Mouse (Mus musculus) hematopoietic multipotent progenitor cell, adult 10-12 weeks (in vitro differentiated cells): ENCODE results near the gene Olfr1200. TPM values are rescaled to one million over a fixed set of nuclear protein-coding genes. Genes with fewer than 3 reads are reported as not detected.

ENCODE experiments used
- polyA plus RNA-seq: library from polyadenylated mRNA; stranded (reverse); fragments of >175 nt; gene quantifications from 2 replicates; pipeline ENCODE4 v1.2.3, GENCODE M21; 2012; ENCODE audit warnings: low replicate concordance

The Olfr1200 gene
- polyA plus RNA-seq, result not detected in 2 replicates

DNA sequence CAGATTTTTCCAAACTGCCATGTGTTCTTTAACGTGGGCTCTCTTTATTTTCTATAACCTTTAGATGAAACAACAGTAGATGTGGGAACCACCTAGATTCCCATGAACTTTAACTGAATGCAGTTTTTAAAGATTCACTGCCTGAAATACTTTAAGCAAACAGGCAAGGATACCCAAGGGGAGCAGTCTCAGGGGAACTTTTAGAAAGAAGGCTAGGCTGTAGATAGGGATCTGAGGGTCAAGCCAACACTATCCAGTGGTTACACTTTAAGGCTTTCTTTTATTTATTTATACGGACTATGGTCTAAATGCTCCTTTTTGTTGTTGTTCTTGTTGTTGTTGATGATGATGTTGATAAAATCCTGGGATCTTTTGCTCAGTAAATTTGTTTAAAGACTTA is at the start of gene Olfr1200:
Gene Olfr1200, minus strand, starts transcription at position 101 of the 400 bp plus-strand sequence.

DNA sequence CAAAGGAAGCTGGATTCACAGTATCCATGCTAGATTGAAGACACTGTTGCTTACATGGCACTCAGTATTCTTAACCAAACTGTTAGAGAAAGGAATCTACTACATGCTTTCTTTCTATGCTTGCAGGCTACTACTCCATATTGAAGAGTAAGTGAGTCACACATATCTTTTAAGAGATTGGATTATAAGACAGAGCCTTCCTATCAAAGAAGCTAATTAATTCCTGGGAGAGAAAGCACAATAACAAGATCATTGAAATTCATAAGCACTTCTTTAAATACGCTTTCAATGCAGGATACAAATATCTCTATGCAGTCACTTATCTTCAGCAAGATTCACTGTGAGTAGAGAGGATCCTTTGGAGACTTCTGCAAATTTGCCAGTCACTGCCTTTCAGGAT is 43.9 kb upstream of the Olfr1200 start, which contains the start of gene Olfr1202:
Gene Olfr1202, plus strand, starts transcription at position 301 of the 400 bp plus-strand sequence.

DNA sequence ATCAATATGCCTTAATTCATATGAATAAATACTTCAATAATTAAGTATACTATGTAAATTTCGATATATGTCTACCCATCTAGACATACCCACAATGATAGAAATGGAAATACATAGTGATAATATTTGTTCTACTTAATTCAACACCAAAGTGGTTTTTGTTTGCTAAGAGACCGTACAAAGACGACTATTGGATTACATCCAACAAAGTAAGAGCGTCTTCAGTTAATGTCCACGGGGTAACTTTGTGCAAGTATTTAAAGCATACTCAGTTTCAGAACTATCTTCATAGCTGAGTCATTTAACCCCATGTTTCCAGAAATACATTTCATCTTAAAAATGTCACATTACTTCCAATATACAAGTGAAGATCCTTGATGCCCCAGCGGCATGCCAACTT is 22.4 kb upstream of the Olfr1200 start, which contains the start of gene Olfr1201:
Gene Olfr1201, plus strand, starts transcription at position 301 of the 400 bp plus-strand sequence.

DNA sequence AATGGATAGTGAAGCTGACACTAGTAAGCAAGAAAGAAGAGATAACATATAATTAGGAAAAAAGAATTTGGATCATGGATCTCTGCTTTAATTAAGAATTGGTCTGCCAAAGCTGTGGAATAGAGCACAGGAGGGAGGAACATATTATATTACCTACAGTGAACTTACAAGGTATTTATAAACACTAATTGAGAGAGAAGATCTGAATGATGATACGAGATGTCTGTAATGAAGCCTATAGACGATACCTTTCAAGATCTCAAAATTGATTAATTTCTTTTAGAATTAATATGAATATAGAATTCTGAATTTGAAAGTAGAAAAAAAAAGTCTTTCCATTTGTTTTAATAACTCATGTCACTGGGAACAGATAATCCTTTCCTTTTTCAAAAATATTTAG is 9.9 kb downstream of the Olfr1200 start, which contains the start of gene Olfr1199:
Gene Olfr1199, minus strand, starts transcription at position 101 of the 400 bp plus-strand sequence.

DNA sequence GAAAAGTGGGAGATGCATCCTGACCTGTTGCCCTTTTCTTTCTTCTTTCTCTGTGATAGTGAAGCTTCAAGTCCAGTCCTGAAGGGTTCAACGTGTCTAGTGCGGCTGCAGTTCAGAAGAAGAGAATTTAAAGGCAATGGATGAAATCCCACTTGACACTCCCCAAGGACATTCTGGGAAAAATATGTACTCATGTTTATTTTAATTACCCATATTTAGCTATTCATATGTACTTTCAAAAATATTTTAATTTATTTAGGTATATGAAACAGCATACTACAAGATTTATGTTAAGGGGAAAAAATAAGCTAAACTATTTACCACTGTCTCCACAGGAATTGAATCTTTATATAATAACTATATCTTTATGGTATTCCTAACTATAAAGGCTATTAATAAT is 19.0 kb downstream of the Olfr1200 start, which contains the start of gene Olfr1198:
Gene Olfr1198, minus strand, starts transcription at position 101 of the 400 bp plus-strand sequence.

DNA sequence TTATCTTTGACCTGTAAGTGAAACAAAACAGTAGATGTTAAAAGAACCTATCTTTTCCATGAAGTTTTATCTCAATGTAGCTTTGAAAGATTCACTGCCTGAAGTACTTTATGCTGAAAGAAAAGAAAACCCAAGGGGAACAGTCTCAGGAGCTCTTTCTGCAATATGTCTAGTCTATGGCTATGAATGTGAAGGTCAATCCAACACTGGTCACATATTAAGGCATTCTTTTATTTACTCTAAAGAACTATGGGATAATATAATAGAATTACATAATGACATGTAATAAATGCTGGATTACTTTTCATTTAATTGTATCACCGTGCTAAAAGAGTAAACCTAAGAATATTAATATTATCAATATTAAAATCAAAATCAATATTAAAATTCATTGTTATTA is 38.0 kb downstream of the Olfr1200 start, which contains the start of gene Olfr1197:
Gene Olfr1197, minus strand, starts transcription at position 101 of the 400 bp plus-strand sequence.

Other genes with a start within 250 kb of the Olfr1200 start
- not detected in 2 replicates for gene Olfr1188, start 213.6 kb downstream of the Olfr1200 start, polyA plus RNA-seq
- not detected in 2 replicates for gene Olfr1189, start 184.0 kb downstream of the Olfr1200 start, polyA plus RNA-seq
- gene Olfr1191-ps1, start 129.9 kb downstream of the Olfr1200 start, polyA plus RNA-seq, result not detected in 2 replicates
- not detected in 2 replicates for gene Olfr1192-ps1, start 122.0 kb downstream of the Olfr1200 start, polyA plus RNA-seq
- gene Olfr1193, start 94.9 kb downstream of the Olfr1200 start, polyA plus RNA-seq, result not detected in 2 replicates
- not detected in 2 replicates for gene Olfr1195, start 81.3 kb downstream of the Olfr1200 start, polyA plus RNA-seq
- gene Olfr1196, start 65.9 kb downstream of the Olfr1200 start, polyA plus RNA-seq, result not detected in 2 replicates
- not detected in 2 replicates for gene Olfr1197, start 38.1 kb downstream of the Olfr1200 start, polyA plus RNA-seq
- gene Olfr1198, start 19.1 kb downstream of the Olfr1200 start, polyA plus RNA-seq, result not detected in 2 replicates
- gene Olfr1199, start 10.0 kb downstream of the Olfr1200 start, polyA plus RNA-seq, result not detected in 2 replicates
- not detected in 2 replicates for gene Olfr1201, start 22.5 kb upstream of the Olfr1200 start, polyA plus RNA-seq
- gene Olfr1202, start 44.0 kb upstream of the Olfr1200 start, polyA plus RNA-seq, result not detected in 2 replicates
- not detected in 2 replicates for gene Olfr1205, start 59.2 kb upstream of the Olfr1200 start, polyA plus RNA-seq
- not detected in 2 replicates for gene Olfr1204, start 78.8 kb upstream of the Olfr1200 start, polyA plus RNA-seq
- not detected in 2 replicates for gene Olfr1206, start 92.7 kb upstream of the Olfr1200 start, polyA plus RNA-seq
- not detected in 2 replicates for gene Olfr1208, start 131.8 kb upstream of the Olfr1200 start, polyA plus RNA-seq
- gene Olfr1209, start 144.7 kb upstream of the Olfr1200 start, polyA plus RNA-seq, result not detected in 2 replicates
- 0.03 TPM in 1 of 2 replicates, not detected in the other for gene Olfr1211, start 167.6 kb upstream of the Olfr1200 start, polyA plus RNA-seq
- gene Olfr1212, start 183.5 kb upstream of the Olfr1200 start, polyA plus RNA-seq, result not detected in 2 replicates
- not detected in 2 replicates for gene Gm13762, start 209.8 kb upstream of the Olfr1200 start, polyA plus RNA-seq
- not detected in 2 replicates for gene Olfr1214, start 222.2 kb upstream of the Olfr1200 start, polyA plus RNA-seq
- gene Olfr1215, start 236.5 kb upstream of the Olfr1200 start, polyA plus RNA-seq, result not detected in 2 replicates
- not detected in 2 replicates for gene Olfr1216, start 247.9 kb upstream of the Olfr1200 start, polyA plus RNA-seq